Mouse (Mus musculus): ENCODE data around the gene Cdk2ap2. TPM values are rescaled to one million over a fixed set of nuclear protein-coding genes. Genes with fewer than 3 reads are reported as not detected.

Cdk2ap2 gene
- total and polyA plus RNA-seq, 2 experiments from 2014 or later: 46.8 to 67.3 TPM

GRCm38 (mm10) chr19:4099837-4100717 lies 3.1 kb downstream of the Cdk2ap2 start, which contains the start of gene Pitpnm1:
Pitpnm1 (plus strand) TSS chr19:4099998.
- no peak for TF ChIP-seq CTCF (IDR thresholded peaks at IDR 0.05; ENCODE audit: low read depth)
- no peak for TF ChIP-seq EP300 (IDR thresholded peaks at IDR 0.05; ENCODE audit: low read depth)
- peak within 1 kb of the TSS; percentile 90 for H3K4me2 ChIP-seq (ENCODE audit: low read depth, low read length)
- WGBS: 1% methylated on average over 51 of the region's 53 CpGs
- peak within 1 kb of the TSS; percentile 59 for H3K4me3 ChIP-seq (ENCODE audit: low read depth, low read length)
- ATAC-seq (ENCODE audit: insufficient read depth, low read depth) (no peak), DNase-seq (ENCODE audit: low spot score) (no peak)
- H3K9ac ChIP-seq (replicated peaks; ENCODE audit: low read depth, low read length): peak within 1 kb of the TSS; percentile 63
- peaks cover 10% of the 10 kb centered on the region for H3K36me3 ChIP-seq (replicated peaks; ENCODE audit: control insufficient read depth, insufficient read depth, low read length)
- H3K27me3 ChIP-seq (ENCODE audit: control insufficient read depth, insufficient read depth, low read length): peaks cover 12% of the 10 kb centered on the region
- peaks cover 25% of the 10 kb centered on the region; the same call in 1 of the 2 replicates for H3K4me1 ChIP-seq (ENCODE audit: control insufficient read depth, insufficient read depth)
- H3K27ac ChIP-seq (ENCODE audit: low read depth): peak within 1 kb of the TSS; percentile 24; the same call in 1 of the 2 replicates
- no peaks in the 10 kb centered on the region for H3K9me3 ChIP-seq (replicated peaks; ENCODE audit: control insufficient read depth, low read length)

GRCm38 (mm10) chr19:4100718-4101261 lies 3.8 kb downstream of the Cdk2ap2 start:
- Histone ChIP-seq H3K4me3 (ENCODE audit: low read depth, low read length) (peak overlapping the region; percentile 59), H3K27ac (ENCODE audit: low read depth) (no peak overlapping the region), H3K9ac (replicated peaks; ENCODE audit: low read depth, low read length) (peak overlapping the region; percentile 63; the same call in 1 of the 2 replicates), H3K4me1 (ENCODE audit: control insufficient read depth, insufficient read depth) (peaks cover 25% of the 10 kb centered on the region; the same call in 1 of the 2 replicates), H3K27me3 (ENCODE audit: control insufficient read depth, insufficient read depth, low read length) (peaks cover 12% of the 10 kb centered on the region), H3K9me3 (replicated peaks; ENCODE audit: control insufficient read depth, low read length) (no peaks in the 10 kb centered on the region), H3K4me2 (ENCODE audit: low read depth, low read length) (peak overlapping the region; percentile 90), H3K36me3 (replicated peaks; ENCODE audit: control insufficient read depth, insufficient read depth, low read length) (peaks cover 17% of the 10 kb centered on the region)
- DNase-seq (ENCODE audit: low spot score): no peak
- TF ChIP-seq CTCF (IDR thresholded peaks at IDR 0.05; ENCODE audit: low read depth) (no peak), EP300 (IDR thresholded peaks at IDR 0.05; ENCODE audit: low read depth) (no peak)
- WGBS: 5% methylated on average over 50 of the region's 52 CpGs
- no peak for ATAC-seq (ENCODE audit: insufficient read depth, low read depth)

GRCm38 (mm10) chr19:4101466-4101865 lies 4.5 kb downstream of the Cdk2ap2 start:
- Histone ChIP-seq H3K4me2 (ENCODE audit: low read depth, low read length) (peak overlapping the region; percentile 90; the same call in 1 of the 2 replicates), H3K4me3 (ENCODE audit: low read depth, low read length) (no peak overlapping the region), H3K9ac (replicated peaks; ENCODE audit: low read depth, low read length) (no peak overlapping the region)

GRCm38 (mm10) chr19:4102049-4102448 lies 5.1 kb downstream of the Cdk2ap2 start:
- peaks cover 24% of the 10 kb centered on the region for H3K36me3 ChIP-seq (replicated peaks; ENCODE audit: control insufficient read depth, insufficient read depth, low read length)
- peaks cover 20% of the 10 kb centered on the region; the same call in 1 of the 2 replicates for H3K4me1 ChIP-seq (ENCODE audit: control insufficient read depth, insufficient read depth)
- TF ChIP-seq EP300 (IDR thresholded peaks at IDR 0.05; ENCODE audit: low read depth) (no peak), CTCF (IDR thresholded peaks at IDR 0.05; ENCODE audit: low read depth) (no peak)
- H3K4me2 ChIP-seq (ENCODE audit: low read depth, low read length): no peak overlapping the region
- WGBS: 88% methylated on average over 2 of the region's 2 CpGs
- H3K9ac ChIP-seq (replicated peaks; ENCODE audit: low read depth, low read length): no peak overlapping the region
- H3K9me3 ChIP-seq (replicated peaks; ENCODE audit: control insufficient read depth, low read length): no peaks in the 10 kb centered on the region
- no peak overlapping the region for H3K27ac ChIP-seq (ENCODE audit: low read depth)
- H3K4me3 ChIP-seq (ENCODE audit: low read depth, low read length): no peak overlapping the region
- no peak for ATAC-seq (ENCODE audit: insufficient read depth, low read depth)
- peaks cover 12% of the 10 kb centered on the region for H3K27me3 ChIP-seq (ENCODE audit: control insufficient read depth, insufficient read depth, low read length)
- DNase-seq (ENCODE audit: low spot score): no peak

More at GRCm38 (mm10) chr19:4101466-4101865, 4.5 kb downstream of the Cdk2ap2 start:
- TF ChIP-seq EP300 (IDR thresholded peaks at IDR 0.05; ENCODE audit: low read depth) (no peak), CTCF (IDR thresholded peaks at IDR 0.05; ENCODE audit: low read depth) (no peak)
- WGBS: 84% methylated on average over 6 of the region's 6 CpGs
- Histone ChIP-seq H3K27ac (ENCODE audit: low read depth) (no peak overlapping the region), H3K36me3 (replicated peaks; ENCODE audit: control insufficient read depth, insufficient read depth, low read length) (peaks cover 21% of the 10 kb centered on the region), H3K27me3 (ENCODE audit: control insufficient read depth, insufficient read depth, low read length) (peaks cover 12% of the 10 kb centered on the region), H3K4me1 (ENCODE audit: control insufficient read depth, insufficient read depth) (peaks cover 22% of the 10 kb centered on the region; the same call in 1 of the 2 replicates), H3K9me3 (replicated peaks; ENCODE audit: control insufficient read depth, low read length) (no peaks in the 10 kb centered on the region)
- ATAC-seq (ENCODE audit: insufficient read depth, low read depth) (no peak), DNase-seq (ENCODE audit: low spot score) (no peak)

GRCm38 (mm10) chr19:4102626-4103025 lies 5.6 kb downstream of the Cdk2ap2 start:
- no peak for ATAC-seq (ENCODE audit: insufficient read depth, low read depth)
- TF ChIP-seq EP300 (IDR thresholded peaks at IDR 0.05; ENCODE audit: low read depth): no peak
- TF ChIP-seq CTCF (IDR thresholded peaks at IDR 0.05; ENCODE audit: low read depth): no peak

More at GRCm38 (mm10) chr19:4102626-4103025, 5.6 kb downstream of the Cdk2ap2 start:
- Histone ChIP-seq H3K4me1 (ENCODE audit: control insufficient read depth, insufficient read depth) (peaks cover 20% of the 10 kb centered on the region; the same call in 1 of the 2 replicates), H3K4me2 (ENCODE audit: low read depth, low read length) (no peak overlapping the region), H3K36me3 (replicated peaks; ENCODE audit: control insufficient read depth, insufficient read depth, low read length) (peaks cover 24% of the 10 kb centered on the region), H3K27me3 (ENCODE audit: control insufficient read depth, insufficient read depth, low read length) (peaks cover 12% of the 10 kb centered on the region), H3K9me3 (replicated peaks; ENCODE audit: control insufficient read depth, low read length) (no peaks in the 10 kb centered on the region), H3K9ac (replicated peaks; ENCODE audit: low read depth, low read length) (no peak overlapping the region), H3K4me3 (ENCODE audit: low read depth, low read length) (no peak overlapping the region), H3K27ac (ENCODE audit: low read depth) (no peak overlapping the region)
- no peak for DNase-seq (ENCODE audit: low spot score)
- 94% methylated on average over 12 of the region's 12 CpGs for WGBS

All from heart, postnatal 0 days (tissue).